Mouse (Mus musculus) testis, adult 2 months (tissue): ENCODE measurements around the gene Pde2a.

Experiments used
- CTCF ChIP-seq: fragments of 200-500 bp; IDR thresholded peaks from 2 replicates; pipeline ENCODE4 v1.5.1; 2012; ENCODE audit warnings: low read depth, mild to moderate bottlenecking, inconsistent platforms, low read length, moderate library complexity; ENCODE audit not compliant: control insufficient read depth, insufficient read depth, insufficient replicate concordance
- POLR2A ChIP-seq: fragments of 200-500 bp; IDR thresholded peaks from 2 replicates; pipeline ENCODE4 v1.6.1; 2012; ENCODE audit warnings: low read depth, mild to moderate bottlenecking, inconsistent platforms, low read length, moderate library complexity; ENCODE audit not compliant: control insufficient read depth

DNA sequence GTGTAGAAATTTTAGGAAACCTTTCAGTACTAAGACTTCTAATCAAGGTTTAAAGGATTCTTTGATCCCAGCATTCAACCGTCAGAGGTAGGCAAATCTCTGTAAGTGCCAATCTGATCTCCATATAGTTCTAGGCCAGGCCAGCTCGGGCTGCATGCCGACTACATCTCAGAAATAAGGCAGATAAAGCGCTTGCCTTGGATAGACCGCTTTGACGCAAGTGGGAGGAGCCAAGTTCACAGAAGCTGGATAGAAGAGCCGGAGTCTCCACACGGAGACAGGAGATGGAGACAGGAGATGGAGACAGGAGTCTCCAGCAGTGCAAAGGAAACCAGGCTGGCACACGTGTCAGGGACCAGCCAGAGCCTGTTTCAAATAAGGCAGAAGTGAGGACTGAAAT, 118.3 kb downstream of the Pde2a start:
- TF ChIP-seq POLR2A (no peak), CTCF (no peak)
